Mouse (Mus musculus): ENCODE measurements at regions not wholly inside any gene's neighbourhood (a gene's known extent, or its start where the extent isn't known, plus 50 kb on each side); places are given as distances from the start of the nearest gene placed in this dataset.

DNA sequence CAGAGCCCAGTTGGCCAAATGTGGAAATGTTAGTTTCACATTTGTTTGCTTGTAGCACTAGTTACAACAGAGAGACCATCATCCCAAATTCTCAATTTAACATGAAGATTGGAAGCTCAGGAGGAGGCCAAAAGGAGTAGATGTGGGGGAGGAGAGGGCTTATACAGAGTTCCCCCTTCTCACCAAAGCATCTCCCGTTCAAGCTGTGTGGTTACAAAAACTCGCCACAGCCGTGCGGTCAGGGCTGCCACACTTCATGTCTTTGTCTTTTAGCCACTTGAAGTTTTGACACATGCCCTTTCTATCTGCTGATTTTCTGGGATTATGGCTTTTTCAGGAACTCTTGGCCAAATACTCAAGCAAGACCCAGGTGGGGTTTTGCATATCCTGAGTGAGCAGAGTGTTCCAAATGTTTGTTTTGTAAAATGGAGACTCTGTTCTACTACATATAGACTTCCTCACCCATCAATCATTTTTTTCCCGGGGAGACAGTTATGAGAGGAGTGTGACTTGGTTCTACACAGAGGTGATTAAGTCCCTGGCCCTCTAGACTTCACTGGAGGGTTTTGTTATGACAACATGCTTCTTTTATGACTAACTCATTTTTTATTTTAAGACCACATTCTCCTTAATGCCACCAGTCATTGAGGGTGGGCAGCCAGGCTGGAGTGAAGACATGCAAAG lies 605.4 kb upstream of the Sall1 start:
- no peak for DNase-seq (ENCODE audit: low spot score, missing footprints)
- WGBS = 81% methylated on average over 5 of the region's 5 CpGs
- H3K4me3 ChIP-seq (ENCODE audit: low read depth, low read length) = no peak overlapping the region
- H3K36me3 ChIP-seq (ENCODE audit: control insufficient read depth, insufficient read depth, low read length) = no peaks in the 10 kb centered on the region
- no peak overlapping the region for H3K27ac ChIP-seq (ENCODE audit: low read depth, low read length)
- no peak overlapping the region for H3K9ac ChIP-seq (ENCODE audit: low read length)
- no peaks in the 10 kb centered on the region for H3K27me3 ChIP-seq (ENCODE audit: control insufficient read depth, insufficient read depth, low read length)
- H3K4me2 ChIP-seq = no peak overlapping the region
- H3K9me3 ChIP-seq (ENCODE audit: control insufficient read depth, low read length) = no peaks in the 10 kb centered on the region
- H3K4me1 ChIP-seq (ENCODE audit: control insufficient read depth, insufficient read depth, low read length) = no peaks in the 10 kb centered on the region
- ATAC-seq (ENCODE audit: low FRiP score) = no peak

- H3K27me3 ChIP-seq (ENCODE audit: control insufficient read depth, insufficient read depth, low read length) = no peaks in the 10 kb centered on the region
- H3K4me1 ChIP-seq (ENCODE audit: control insufficient read depth, insufficient read depth, low read length) = no peaks in the 10 kb centered on the region
- no peaks in the 10 kb centered on the region for H3K9me3 ChIP-seq (ENCODE audit: control insufficient read depth, low read length)
- H3K9ac ChIP-seq (ENCODE audit: low read length) = no peak overlapping the region
- H3K4me2 ChIP-seq = no peak overlapping the region
- no peaks in the 10 kb centered on the region for H3K36me3 ChIP-seq (ENCODE audit: control insufficient read depth, insufficient read depth, low read length)
- no peak overlapping the region for H3K27ac ChIP-seq (ENCODE audit: low read depth, low read length)
- no peak overlapping the region for H3K4me3 ChIP-seq (ENCODE audit: low read depth, low read length)
- 89% methylated on average over 5 of the region's 5 CpGs for WGBS
- no peak for ATAC-seq (ENCODE audit: low FRiP score)
- DNase-seq (ENCODE audit: low spot score, missing footprints) = no peak
Measured at GRCm38 (mm10) chr8:89646946-89647345, 603.0 kb upstream of the Sall1 start.

- Histone ChIP-seq H3K36me3 (ENCODE audit: control insufficient read depth, insufficient read depth, low read length) (no peaks in the 10 kb centered on the region), H3K9ac (ENCODE audit: low read length) (no peak overlapping the region), H3K4me3 (ENCODE audit: low read depth, low read length) (no peak overlapping the region), H3K27ac (ENCODE audit: low read depth, low read length) (no peak overlapping the region), H3K4me2 (no peak overlapping the region), H3K9me3 (ENCODE audit: control insufficient read depth, low read length) (no peaks in the 10 kb centered on the region), H3K27me3 (ENCODE audit: control insufficient read depth, insufficient read depth, low read length) (no peaks in the 10 kb centered on the region), H3K4me1 (ENCODE audit: control insufficient read depth, insufficient read depth, low read length) (no peaks in the 10 kb centered on the region)
- ATAC-seq (ENCODE audit: low FRiP score) = no peak
- WGBS = 87% methylated on average over 5 of the region's 5 CpGs
- no peak for DNase-seq (ENCODE audit: low spot score, missing footprints)
Measured at GRCm38 (mm10) chr8:89641339-89641738, 597.4 kb upstream of the Sall1 start.

GRCm38 (mm10) chr8:89634864-89635263 lies 590.9 kb upstream of the Sall1 start:
- 96% methylated on average over 2 of the region's 2 CpGs for WGBS
- Histone ChIP-seq H3K9me3 (ENCODE audit: control insufficient read depth, low read length) (no peaks in the 10 kb centered on the region), H3K4me1 (ENCODE audit: control insufficient read depth, insufficient read depth, low read length) (no peaks in the 10 kb centered on the region), H3K4me2 (no peak overlapping the region), H3K4me3 (ENCODE audit: low read depth, low read length) (no peak overlapping the region), H3K27me3 (ENCODE audit: control insufficient read depth, insufficient read depth, low read length) (no peaks in the 10 kb centered on the region), H3K36me3 (ENCODE audit: control insufficient read depth, insufficient read depth, low read length) (no peaks in the 10 kb centered on the region), H3K9ac (ENCODE audit: low read length) (no peak overlapping the region), H3K27ac (ENCODE audit: low read depth, low read length) (no peak overlapping the region)
- DNase-seq (ENCODE audit: low spot score, missing footprints) = no peak
- no peak for ATAC-seq (ENCODE audit: low FRiP score)

GRCm38 (mm10) chr8:89632304-89632703 lies 588.3 kb upstream of the Sall1 start:
- WGBS = 78% methylated on average over 5 of the region's 5 CpGs

GRCm38 (mm10) chr8:89630540-89630939 lies 586.6 kb upstream of the Sall1 start:
- H3K4me3 ChIP-seq (ENCODE audit: low read depth, low read length) = no peak overlapping the region
- no peak for DNase-seq (ENCODE audit: low spot score, missing footprints)
- no peak overlapping the region for H3K9ac ChIP-seq (ENCODE audit: low read length)
- no peaks in the 10 kb centered on the region for H3K9me3 ChIP-seq (ENCODE audit: control insufficient read depth, low read length)
- H3K36me3 ChIP-seq (ENCODE audit: control insufficient read depth, insufficient read depth, low read length) = no peaks in the 10 kb centered on the region
- no peaks in the 10 kb centered on the region for H3K4me1 ChIP-seq (ENCODE audit: control insufficient read depth, insufficient read depth, low read length)
- H3K27ac ChIP-seq (ENCODE audit: low read depth, low read length) = no peak overlapping the region
- H3K4me2 ChIP-seq = no peak overlapping the region
- WGBS = 89% methylated on average over 3 of the region's 3 CpGs
- H3K27me3 ChIP-seq (ENCODE audit: control insufficient read depth, insufficient read depth, low read length) = no peaks in the 10 kb centered on the region
- no peak for ATAC-seq (ENCODE audit: low FRiP score)

More at GRCm38 (mm10) chr8:89632304-89632703, 588.3 kb upstream of the Sall1 start:
- Histone ChIP-seq H3K4me2 (no peak overlapping the region), H3K4me3 (ENCODE audit: low read depth, low read length) (no peak overlapping the region), H3K9me3 (ENCODE audit: control insufficient read depth, low read length) (no peaks in the 10 kb centered on the region), H3K9ac (ENCODE audit: low read length) (no peak overlapping the region), H3K36me3 (ENCODE audit: control insufficient read depth, insufficient read depth, low read length) (no peaks in the 10 kb centered on the region), H3K4me1 (ENCODE audit: control insufficient read depth, insufficient read depth, low read length) (no peaks in the 10 kb centered on the region), H3K27me3 (ENCODE audit: control insufficient read depth, insufficient read depth, low read length) (no peaks in the 10 kb centered on the region), H3K27ac (ENCODE audit: low read depth, low read length) (no peak overlapping the region)
- no peak for DNase-seq (ENCODE audit: low spot score, missing footprints)
- ATAC-seq (ENCODE audit: low FRiP score) = no peak

GRCm38 (mm10) chr8:89618089-89618488 lies 574.1 kb upstream of the Sall1 start:
- Histone ChIP-seq H3K9ac (ENCODE audit: low read length) (no peak overlapping the region), H3K36me3 (ENCODE audit: control insufficient read depth, insufficient read depth, low read length) (no peaks in the 10 kb centered on the region), H3K9me3 (ENCODE audit: control insufficient read depth, low read length) (no peaks in the 10 kb centered on the region), H3K4me3 (ENCODE audit: low read depth, low read length) (no peak overlapping the region), H3K27me3 (ENCODE audit: control insufficient read depth, insufficient read depth, low read length) (no peaks in the 10 kb centered on the region), H3K4me1 (ENCODE audit: control insufficient read depth, insufficient read depth, low read length) (no peaks in the 10 kb centered on the region), H3K4me2 (no peak overlapping the region), H3K27ac (ENCODE audit: low read depth, low read length) (no peak overlapping the region)
- DNase-seq (ENCODE audit: low spot score, missing footprints) = no peak
- 85% methylated on average over 7 of the region's 7 CpGs for WGBS
- ATAC-seq (ENCODE audit: low FRiP score) = no peak

GRCm38 (mm10) chr8:89615863-89616558 lies 572.0 kb upstream of the Sall1 start:
- no peak for ATAC-seq (ENCODE audit: low FRiP score)
- DNase-seq (ENCODE audit: low spot score, missing footprints) = no peak
- Histone ChIP-seq H3K36me3 (ENCODE audit: control insufficient read depth, insufficient read depth, low read length) (no peaks in the 10 kb centered on the region), H3K4me2 (no peak overlapping the region), H3K4me1 (ENCODE audit: control insufficient read depth, insufficient read depth, low read length) (no peaks in the 10 kb centered on the region), H3K9me3 (ENCODE audit: control insufficient read depth, low read length) (no peaks in the 10 kb centered on the region), H3K9ac (ENCODE audit: low read length) (no peak overlapping the region), H3K27me3 (ENCODE audit: control insufficient read depth, insufficient read depth, low read length) (no peaks in the 10 kb centered on the region), H3K4me3 (ENCODE audit: low read depth, low read length) (no peak overlapping the region), H3K27ac (ENCODE audit: low read depth, low read length) (no peak overlapping the region)
- 81% methylated on average over 8 of the region's 8 CpGs for WGBS

DNA sequence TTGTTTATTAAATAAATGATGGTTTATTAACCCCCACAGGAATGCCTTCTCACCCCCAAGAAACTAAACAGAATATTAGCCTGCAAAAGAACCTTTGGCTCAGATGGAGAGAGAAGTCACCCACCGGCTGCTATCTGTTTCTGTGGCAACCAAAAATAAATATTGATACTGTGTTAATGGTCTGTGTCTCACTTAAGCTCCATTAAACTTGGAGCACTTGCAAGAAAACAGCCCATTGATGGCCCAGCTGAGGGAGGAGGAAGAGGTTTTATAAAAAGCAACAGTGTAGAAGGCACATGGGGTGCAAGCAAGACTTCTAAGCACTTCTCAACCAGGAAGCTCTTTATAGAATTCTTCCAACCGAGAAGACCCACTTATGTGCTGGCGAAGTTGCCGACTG lies 565.1 kb upstream of the Sall1 start:
- ATAC-seq (ENCODE audit: low FRiP score) = no peak
- H3K9ac ChIP-seq (ENCODE audit: low read length) = no peak overlapping the region
- 77% methylated on average over 4 of the region's 4 CpGs for WGBS

More for the DNA sequence above, 565.1 kb upstream of the Sall1 start:
- Histone ChIP-seq H3K4me2 (no peak overlapping the region), H3K27me3 (ENCODE audit: control insufficient read depth, insufficient read depth, low read length) (no peaks in the 10 kb centered on the region), H3K4me3 (ENCODE audit: low read depth, low read length) (no peak overlapping the region), H3K36me3 (ENCODE audit: control insufficient read depth, insufficient read depth, low read length) (no peaks in the 10 kb centered on the region), H3K9me3 (ENCODE audit: control insufficient read depth, low read length) (no peaks in the 10 kb centered on the region), H3K27ac (ENCODE audit: low read depth, low read length) (no peak overlapping the region), H3K4me1 (ENCODE audit: control insufficient read depth, insufficient read depth, low read length) (no peaks in the 10 kb centered on the region)
- DNase-seq (ENCODE audit: low spot score, missing footprints) = no peak
